In the genomic region with DNA sequence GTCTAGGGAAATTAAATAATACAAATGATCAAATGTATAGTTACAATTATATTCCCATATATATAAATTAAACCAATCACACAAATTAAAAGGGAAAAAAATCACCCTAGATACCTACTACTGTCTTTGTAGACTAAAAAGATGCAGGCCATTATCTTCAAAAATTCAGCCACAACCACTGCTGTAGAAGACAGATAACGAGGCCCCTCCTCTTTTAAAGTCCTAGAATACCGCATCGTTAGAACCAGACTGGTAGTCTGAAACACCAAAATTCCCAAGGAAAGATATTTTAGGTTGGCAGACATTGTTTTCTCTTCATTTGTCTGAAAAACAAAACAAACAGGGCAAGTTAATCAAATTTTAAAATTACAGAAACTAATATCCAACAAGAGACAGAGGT, we compare ENCODE assay signal across 27 mouse cellular contexts. TPM values are rescaled to one million over a fixed set of nuclear protein-coding genes. Genes with fewer than 3 reads are reported as not detected.
DNase-seq lines count a peak whose midpoint lies in the region; ATAC-seq and TF ChIP-seq lines count a peak whose summit lies in the region.
"Had no signal": no experiment of that assay in that cellular context is flagged by ENCODE, and none has a peak within 500 bp of the region (broad histone marks: within the 10 kb centered on the region; RNA-seq: fewer than 3 reads in every experiment).

No protein-coding gene starts in this region.

- no peaks in the 10 kb centered on the region for H3K27me3 ChIP-seq in heart, embryonic 13.5 days (replicated peaks)
- H3K27me3 ChIP-seq in liver, postnatal 0 days (ENCODE audit: insufficient read depth, low read length) = no peaks in the 10 kb centered on the region
- H3K27me3 ChIP-seq: embryonic facial prominence, embryonic 15.5 days; forebrain, embryonic 12.5 days; hindbrain, embryonic 13.5 days; limb, embryonic 12.5 days; midbrain, embryonic 12.5 days had no signal

- TF ChIP-seq CTCF in liver, postnatal 0 days (IDR thresholded peaks at IDR 0.05; ENCODE audit: low read depth) = no peak

- WGBS in heart, embryonic 13.5 days = 67% methylated on average over 3 of the region's 3 CpGs
- WGBS in liver, postnatal 0 days (ENCODE audit: insufficient replicate concordance) = 49% methylated on average over 3 of the region's 3 CpGs

- ATAC-seq in heart, embryonic 13.5 days (ENCODE audit: extremely low read depth, insufficient number of reproducible peaks, low FRiP score, low TSS enrichment) = no peak
- ATAC-seq in liver, postnatal 0 days = peak; percentile 92
- ATAC-seq: intestine, embryonic 16.5 days had no signal

- H3K9ac ChIP-seq in heart, embryonic 13.5 days = no peak overlapping the region
- peak overlapping the region; percentile 26; the same call in 1 of the 2 replicates for H3K9ac ChIP-seq in liver, postnatal 0 days (replicated peaks)
- H3K9ac ChIP-seq: embryonic facial prominence, embryonic 15.5 days; forebrain, embryonic 12.5 days; hindbrain, embryonic 13.5 days; limb, embryonic 12.5 days; lung, embryonic 14.5 days; midbrain, embryonic 12.5 days had no signal

- H3K4me1 ChIP-seq in heart, embryonic 13.5 days = peaks cover 7% of the 10 kb centered on the region
- H3K4me1 ChIP-seq in liver, postnatal 0 days (ENCODE audit: insufficient read depth) = peaks cover 8% of the 10 kb centered on the region; the same call in 1 of the 2 replicates
- H3K4me1 ChIP-seq: embryonic facial prominence, embryonic 15.5 days; forebrain, embryonic 12.5 days; hindbrain, embryonic 13.5 days; limb, embryonic 12.5 days; midbrain, embryonic 12.5 days had no signal

- peak overlapping the region; percentile 21; the same call in 1 of the 2 replicates for H3K4me2 ChIP-seq in heart, embryonic 13.5 days
- peak overlapping the region; percentile 56 for H3K4me2 ChIP-seq in liver, postnatal 0 days (ENCODE audit: low read depth, low read length)
- H3K4me2 ChIP-seq: embryonic facial prominence, embryonic 15.5 days; forebrain, embryonic 12.5 days; hindbrain, embryonic 13.5 days; limb, embryonic 12.5 days; lung, embryonic 14.5 days; midbrain, embryonic 12.5 days had no signal

- DNase-seq in heart, postnatal 10 days = no peak
- peak; percentile 83 for DNase-seq in c-Kit-negative CD71-positive TER-119-positive erythroid progenitor cells, embryonic 14.5 days (ENCODE audit: low read depth, low spot score)
- peak; percentile 36 for DNase-seq in liver
- DNase-seq in liver, postnatal 0 days = peak; percentile 29
- no peak for DNase-seq in adrenal gland, adult (ENCODE audit: inconsistent age in 2 of 2, low spot score in 1 of 2)
- no peak for DNase-seq in embryo, embryonic 10 days (ENCODE audit: low spot score)
- DNase-seq in ovary, postnatal 10 days (ENCODE audit: low spot score) = no peak
- DNase-seq: adrenal gland, adult 2 months; cerebellum, adult 11 months; cerebellum, postnatal 14 days; gastrocnemius, postnatal 14 days; lung, embryonic 14.5 days; right cerebral cortex, adult 18-20 months had no signal

- peaks cover 21% of the 10 kb centered on the region for H3K36me3 ChIP-seq in heart, embryonic 13.5 days
- H3K36me3 ChIP-seq in liver, postnatal 0 days (replicated peaks; ENCODE audit: insufficient read depth, low read length) = peaks cover 5% of the 10 kb centered on the region; the same call in 1 of the 2 replicates
- H3K36me3 ChIP-seq: forebrain, embryonic 12.5 days; midbrain, embryonic 12.5 days had no signal

- intact Hi-C loops in heart, postnatal 10 days (cut with DNase I) = no loop called here

- H3K27ac ChIP-seq in heart, embryonic 13.5 days (replicated peaks) = no peak overlapping the region
- H3K27ac ChIP-seq in liver, postnatal 0 days (ENCODE audit: low read depth) = peak overlapping the region; percentile 82
- H3K27ac ChIP-seq: embryonic facial prominence, embryonic 15.5 days; forebrain, embryonic 12.5 days; hindbrain, embryonic 13.5 days; limb, embryonic 12.5 days; macrophage; midbrain, embryonic 12.5 days had no signal

- peak; percentile 96 for TF ChIP-seq EP300 in liver, postnatal 0 days (IDR thresholded peaks at IDR 0.05; ENCODE audit: low read depth)

- H3K9me3 ChIP-seq in heart, embryonic 13.5 days = no peaks in the 10 kb centered on the region
- H3K9me3 ChIP-seq in liver, postnatal 0 days (ENCODE audit: low read length) = no peaks in the 10 kb centered on the region
- H3K9me3 ChIP-seq: embryonic facial prominence, embryonic 15.5 days; forebrain, embryonic 12.5 days; hindbrain, embryonic 13.5 days; limb, embryonic 12.5 days; midbrain, embryonic 12.5 days had no signal

- H3K4me3 ChIP-seq in heart, embryonic 13.5 days = no peak overlapping the region
- H3K4me3 ChIP-seq in liver, postnatal 0 days (ENCODE audit: low read depth, low read length) = no peak overlapping the region
- H3K4me3 ChIP-seq: embryonic facial prominence, embryonic 15.5 days; forebrain, embryonic 12.5 days; hindbrain, embryonic 13.5 days; limb, embryonic 12.5 days; midbrain, embryonic 12.5 days had no signal

RNA-seq across cellular contexts. Expression of a gene that starts 13.3 kb away (rescaled TPM):
- polyA plus RNA-seq in heart, embryonic 13.5 days (2015; fragmentation: Nextera tagmentation; extraction: Ambion mirVana) = not detected in 2 replicates
- 1 to 10 TPM in 1 of 2 experiments, not detected in 1; 1.6 TPM for total RNA-seq in heart, postnatal 10 days (2021)
- polyA plus RNA-seq in liver, postnatal 0 days (2015; fragmentation: Nextera tagmentation; extraction: Ambion mirVana) = not detected in 2 replicates
- total RNA-seq: adrenal gland, adult 2 months; gastrocnemius, postnatal 14 days; monocyte, adult 5-6 weeks had no signal
- polyA plus RNA-seq: adrenal gland, adult 2 months; embryonic facial prominence, embryonic 15.5 days; forebrain, embryonic 12.5 days; intestine, embryonic 16.5 days; limb, embryonic 12.5 days; lung, embryonic 14.5 days; macrophage; midbrain, embryonic 12.5 days; neural tube, embryonic 11.5 days; small intestine, adult 2 months; stomach, embryonic 16.5 days; thymus, postnatal 0 days; urinary bladder, adult 2 months had no signal

RNA-seq across cellular contexts. Expression of a gene that starts 18.3 kb away (rescaled TPM):
- polyA plus RNA-seq in heart, embryonic 13.5 days (2015; fragmentation: Nextera tagmentation; extraction: Ambion mirVana) = 8.7 and 10.3 TPM in 2 replicates
- total RNA-seq in heart, postnatal 10 days (2021) = 10 to 100 TPM; 19.3 to 21.9 TPM
- 6.0 and 7.5 TPM in 2 replicates for polyA plus RNA-seq in liver, postnatal 0 days (2015; fragmentation: Nextera tagmentation; extraction: Ambion mirVana)

RNA-seq across cellular contexts. Expression of a gene that starts 31.8 kb away (rescaled TPM):
- polyA plus RNA-seq in heart, embryonic 13.5 days (2015; fragmentation: Nextera tagmentation; extraction: Ambion mirVana) = 49.7 and 54.6 TPM in 2 replicates
- total RNA-seq in heart, postnatal 10 days (2021) = 10 to 100 TPM; 30.1 to 30.8 TPM
- 28.2 and 30.5 TPM in 2 replicates for polyA plus RNA-seq in liver, postnatal 0 days (2015; fragmentation: Nextera tagmentation; extraction: Ambion mirVana)

Comparison
In these comparisons a context has a peak if more than half of its experiments do, and no peak if none do; other contexts are left out.
1. DNase-seq: peak in c-Kit-negative CD71-positive TER-119-positive erythroid progenitor cells, embryonic 14.5 days (single experiment), liver (single experiment) and liver, postnatal 0 days (single experiment); none in heart, postnatal 10 days (0 of 2), adrenal gland, adult (0 of 2), embryo, embryonic 10 days (single experiment) and ovary, postnatal 10 days (single experiment).